Mouse (Mus musculus) yolk sac, embryonic 10.5 days (tissue): ENCODE data around the gene Pofut2.

Experiments used
- DNase-seq: peaks from one replicate; pipeline ENCODE4 v3.0.0-alpha.2; 2017; ENCODE audit warnings: low spot score

Pofut2 gene

DNA sequence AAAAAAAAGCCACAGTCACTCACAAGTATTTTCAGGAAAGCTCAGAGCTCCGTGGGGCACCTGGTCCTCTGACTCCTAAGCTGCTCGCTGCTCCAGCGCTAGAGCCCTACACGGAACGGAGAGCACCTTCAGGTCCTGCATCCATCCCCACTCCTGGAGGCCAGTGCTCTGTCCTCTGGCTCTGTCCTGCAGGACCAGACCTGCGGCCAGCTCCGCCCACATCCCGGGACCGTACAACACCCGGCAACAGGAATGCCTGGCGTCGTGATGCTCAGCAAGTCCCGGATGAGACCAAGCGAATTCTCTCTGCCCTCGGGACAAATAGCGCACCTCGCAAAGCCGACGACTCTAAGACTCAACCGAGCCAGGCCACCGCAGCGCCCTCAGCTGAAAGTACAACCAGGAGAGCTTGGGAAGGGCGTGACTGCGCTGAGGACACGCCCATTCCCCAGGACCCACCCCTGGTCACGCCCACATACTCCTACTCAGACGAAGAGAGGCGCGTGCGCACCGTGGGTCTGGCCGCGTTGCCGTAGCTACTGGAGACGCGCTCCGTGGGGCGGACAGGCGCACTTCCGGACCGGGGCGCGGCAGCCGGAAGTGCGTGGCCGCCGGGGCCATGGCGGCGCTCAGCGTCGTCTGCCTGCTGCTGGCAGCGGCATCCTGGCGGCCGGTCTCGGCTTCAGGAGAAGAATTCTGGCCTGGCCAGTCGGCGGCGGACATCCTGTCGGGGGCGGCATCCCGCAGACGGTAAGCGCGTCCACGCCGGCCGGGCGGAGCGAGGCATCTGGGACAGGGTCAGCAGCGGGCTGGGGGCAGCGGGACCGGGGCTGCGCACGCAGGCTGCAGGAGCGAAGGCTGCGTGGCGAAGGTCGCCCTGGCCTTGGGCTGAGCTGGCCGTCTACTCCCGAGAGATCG, at the start of gene Pofut2:
TSS of gene Pofut2 (plus strand) at position 515 of the 918 bp plus-strand sequence.
- DNase-seq = peak; percentile 98

DNA sequence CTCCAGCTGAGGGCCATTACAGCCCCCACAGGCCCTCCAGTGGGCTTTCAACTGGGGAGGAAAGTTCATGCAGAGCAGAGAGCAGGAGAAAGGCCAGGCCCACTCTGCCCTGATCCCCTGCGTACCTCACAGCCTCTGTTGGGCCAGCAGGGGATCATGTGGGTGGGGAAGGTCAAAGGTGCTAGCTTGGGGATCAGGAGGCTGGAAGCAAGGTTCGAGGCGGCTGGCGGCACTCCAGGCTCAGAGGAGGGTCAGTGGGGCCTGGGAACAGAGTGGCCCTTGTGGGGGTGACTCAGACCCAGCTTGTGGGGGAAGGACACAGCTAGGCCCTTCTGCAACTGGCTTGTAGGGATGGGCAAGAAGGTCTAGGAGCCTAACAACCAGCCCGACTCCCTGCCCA, 49.8 kb upstream of the Pofut2 start:
- peak; percentile 53 for DNase-seq

GRCm38 (mm10) chr10:77210666-77211065, 48.4 kb upstream of the Pofut2 start:
- no peak for DNase-seq

- peak; percentile 47 for DNase-seq
These were observed 47.9 kb upstream of the Pofut2 start for GRCm38 (mm10) chr10:77211116-77211570.

DNA sequence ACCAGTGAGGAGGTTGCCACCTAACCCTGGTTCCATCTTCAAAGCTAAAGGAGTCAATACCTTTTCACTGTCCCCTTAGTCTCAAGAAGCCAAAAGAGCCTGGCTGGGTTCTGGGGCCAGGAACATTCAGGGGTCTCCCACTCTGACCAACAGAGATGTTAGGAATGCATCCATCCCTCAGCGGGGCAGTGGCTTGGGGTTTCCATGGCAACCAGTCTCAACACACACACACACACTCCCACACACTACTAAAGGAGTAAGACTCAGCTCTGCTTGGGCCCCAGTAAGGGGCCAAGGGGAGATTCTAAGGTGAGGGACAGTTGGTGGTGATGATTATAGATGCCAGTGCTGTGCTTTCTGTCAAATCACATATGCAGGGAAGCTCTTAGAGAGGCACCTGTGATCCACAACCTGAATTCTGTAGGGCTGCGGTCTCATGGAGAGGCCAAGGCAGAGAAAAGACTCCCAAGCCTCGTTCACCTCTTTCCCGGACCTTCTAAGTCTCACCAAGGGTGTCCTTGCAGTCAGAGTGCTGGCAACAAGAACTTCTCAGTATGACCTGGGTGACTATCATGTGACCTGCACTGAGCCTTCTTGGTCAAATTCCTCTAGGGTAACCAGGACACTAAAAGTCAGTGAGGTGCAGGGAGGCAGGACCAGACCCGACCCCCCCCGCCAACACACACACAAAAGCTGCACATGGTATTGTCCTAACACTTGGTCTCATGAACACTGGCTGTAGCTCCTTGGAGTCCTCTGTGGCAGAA, 46.5 kb upstream of the Pofut2 start:
- DNase-seq = no peak

DNA sequence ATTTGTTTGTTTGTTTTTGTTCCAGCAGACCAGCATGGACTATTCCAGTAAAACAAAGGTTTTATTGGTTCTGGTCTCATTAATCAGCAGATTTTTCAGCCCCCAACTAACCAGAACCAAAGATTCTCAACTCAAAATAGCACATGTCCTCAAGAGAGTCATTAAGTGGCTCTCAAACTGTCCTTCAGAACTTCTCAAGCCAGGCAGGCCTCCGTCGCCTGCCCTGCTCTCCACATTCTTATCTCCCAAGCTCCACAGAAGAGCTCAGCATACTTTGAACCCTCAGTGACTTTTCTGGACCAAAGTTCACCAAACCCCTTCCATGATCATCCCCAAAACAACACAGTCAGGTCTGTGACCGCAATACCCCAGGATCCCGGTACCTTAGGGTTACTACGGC, 45.5 kb upstream of the Pofut2 start:
- no peak for DNase-seq

- DNase-seq = peak; percentile 53
These were observed 44.4 kb upstream of the Pofut2 start for GRCm38 (mm10) chr10:77214586-77214985.

- no peak for DNase-seq
These were observed 43.4 kb upstream of the Pofut2 start for GRCm38 (mm10) chr10:77215641-77216040.

- DNase-seq = no peak
These were observed 42.7 kb upstream of the Pofut2 start for GRCm38 (mm10) chr10:77216313-77216712.

- DNase-seq = peak; percentile 42
These were observed 41.8 kb upstream of the Pofut2 start for GRCm38 (mm10) chr10:77217155-77217731.

DNA sequence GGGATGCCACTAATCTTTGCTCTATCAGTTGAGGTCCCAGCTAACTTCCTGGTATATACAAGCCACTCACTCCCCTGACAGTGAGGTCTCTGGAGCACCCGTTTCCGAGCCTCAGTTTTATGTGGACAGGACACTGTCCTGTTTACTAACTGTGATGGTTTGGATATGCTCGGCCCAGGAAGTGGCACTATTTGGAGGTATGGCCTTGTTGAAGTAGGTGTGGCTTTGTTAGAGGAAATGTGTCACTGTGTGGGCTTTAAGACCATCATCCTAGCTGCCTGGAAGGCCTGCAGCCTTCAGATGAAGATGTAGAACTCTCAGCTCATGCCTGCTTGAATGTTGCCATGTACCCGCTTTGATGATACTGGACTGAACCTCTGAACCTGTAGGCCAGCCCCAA, 41.0 kb upstream of the Pofut2 start:
- no peak for DNase-seq

- DNase-seq = peak; percentile 30
These were observed 39.5 kb upstream of the Pofut2 start for GRCm38 (mm10) chr10:77219411-77220025.

DNA sequence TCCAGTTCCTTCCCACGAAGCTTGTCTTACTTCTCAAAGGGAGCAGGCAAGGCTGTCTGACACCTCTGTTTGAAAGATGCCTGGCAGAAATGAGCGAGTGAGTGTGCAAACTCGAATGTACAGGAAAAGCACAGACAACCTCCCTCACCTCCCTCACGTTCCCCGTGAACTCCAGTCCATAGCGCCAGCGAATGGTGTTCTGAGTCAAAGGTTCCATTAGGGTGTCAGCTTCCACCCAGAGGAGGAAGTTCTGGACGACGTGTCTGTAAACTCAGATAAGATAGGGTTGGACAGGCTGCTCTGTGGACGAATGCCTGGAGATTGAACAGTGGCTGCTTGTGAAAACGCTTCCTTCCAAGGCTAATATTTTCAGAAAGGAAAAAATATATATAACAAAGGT, 37.9 kb upstream of the Pofut2 start:
- DNase-seq = peak; percentile 76

DNA sequence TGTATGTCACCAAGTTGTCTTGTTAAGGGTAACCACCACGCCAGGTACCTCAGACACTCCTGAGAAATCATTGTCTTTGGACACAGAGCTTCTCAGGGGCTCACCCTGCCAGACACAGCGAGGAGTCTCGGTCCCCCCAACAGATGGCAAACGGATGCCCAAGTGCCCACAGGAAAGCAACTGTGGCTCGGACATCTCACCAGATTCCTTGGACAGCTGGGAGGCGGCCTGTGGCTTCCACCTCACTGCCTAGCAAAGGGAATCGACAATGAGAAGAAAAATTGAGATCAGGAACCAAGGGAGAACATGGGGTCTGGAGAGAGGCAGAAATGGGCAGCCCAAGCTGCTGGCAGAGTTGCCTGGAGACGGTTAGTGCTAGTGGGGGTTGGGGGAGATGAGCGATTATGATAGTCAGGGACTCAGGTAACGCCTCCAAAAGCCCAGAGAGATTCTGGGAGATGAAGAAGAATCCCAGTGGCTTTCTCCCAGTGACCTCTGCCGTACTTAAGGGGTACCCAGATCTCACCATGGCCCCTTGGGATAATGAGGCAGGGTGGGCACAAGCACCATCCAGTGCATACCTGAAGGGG, 36.0 kb upstream of the Pofut2 start:
- DNase-seq = no peak

- DNase-seq = no peak
These were observed 34.6 kb upstream of the Pofut2 start for GRCm38 (mm10) chr10:77224390-77224789.

DNA sequence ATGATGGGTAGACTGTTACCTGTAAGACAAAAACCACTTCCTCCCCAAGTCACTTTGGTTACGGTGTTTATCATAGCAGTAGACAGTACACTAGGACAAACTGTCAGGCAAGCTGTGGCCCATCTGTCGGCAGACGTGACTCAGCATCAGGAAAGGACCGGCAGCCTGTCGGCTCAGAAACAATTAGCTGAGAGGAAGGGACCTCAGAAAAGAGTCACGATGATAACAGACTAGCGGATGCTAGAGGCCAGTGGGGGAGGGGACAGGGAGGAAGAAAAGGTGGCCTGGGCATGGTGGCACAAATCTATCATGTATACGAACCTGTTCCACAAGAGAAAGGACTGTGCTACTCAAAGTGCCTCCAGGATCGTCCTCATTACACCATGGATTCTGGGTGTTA, 33.6 kb upstream of the Pofut2 start:
- no peak for DNase-seq

DNA sequence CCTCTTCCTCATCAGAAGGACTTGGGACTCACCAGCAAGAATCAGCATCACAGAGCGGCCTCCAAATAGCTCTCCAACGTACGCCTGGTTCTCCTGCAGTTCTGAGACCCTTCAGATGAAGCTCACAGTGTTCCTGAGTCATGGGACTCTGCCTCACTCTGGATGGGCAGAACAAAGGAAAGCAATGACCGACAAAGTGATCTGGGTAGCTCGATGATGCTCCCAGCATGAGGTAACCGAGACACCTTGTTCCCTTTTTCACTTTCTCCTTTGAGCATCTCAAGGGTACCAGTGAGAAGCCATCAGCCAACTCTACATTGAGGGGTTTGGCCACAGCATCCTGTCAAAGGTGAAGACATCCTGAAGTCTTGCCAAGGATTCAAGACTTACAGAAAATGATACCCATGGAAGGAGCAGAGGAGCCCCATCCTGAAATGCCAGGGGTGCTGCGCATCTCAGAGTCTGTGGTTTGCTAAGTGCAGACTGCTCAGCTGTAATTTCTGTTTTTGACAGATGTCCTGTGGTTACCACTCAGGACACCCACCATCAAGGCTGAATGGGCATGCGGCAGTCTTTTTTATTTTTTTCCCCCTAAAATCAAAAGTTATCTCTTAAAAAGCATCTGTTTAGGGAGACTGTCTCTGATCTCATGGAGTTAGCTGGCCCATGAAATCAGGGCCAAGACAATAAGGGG, 32.9 kb upstream of the Pofut2 start:
- no peak for DNase-seq

GRCm38 (mm10) chr10:77226691-77227367, 32.2 kb upstream of the Pofut2 start:
- no peak for DNase-seq

DNA sequence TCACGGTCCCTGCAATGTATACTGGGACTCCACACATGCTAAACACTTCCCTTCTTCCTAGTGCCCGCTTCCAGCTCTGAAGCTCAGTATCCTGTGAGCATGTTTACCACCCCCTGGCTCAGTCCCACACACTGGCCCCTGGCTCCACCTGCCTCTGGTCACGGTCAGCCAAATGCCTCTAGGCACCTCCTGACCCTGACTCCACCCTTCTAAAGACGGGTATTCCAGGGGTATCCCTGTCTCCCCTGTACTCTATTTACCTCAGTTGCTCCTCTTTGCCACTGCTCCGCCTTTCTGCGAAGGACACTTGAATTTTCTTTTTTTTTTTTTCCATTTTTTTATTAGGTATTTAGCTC, 31.7 kb upstream of the Pofut2 start:
- DNase-seq = no peak
